Mouse (Mus musculus) liver (tissue): ENCODE data around the gene Reps1.
"Not testable (repeated sequence)": the region's sequence is repeated elsewhere in the genome, so short reads cannot be mapped to it uniquely, and the experiment has no call there.

Experiments
- DNase-seq: peaks from one replicate; pipeline ENCODE4 v3.0.0-alpha.2; 2020; ENCODE audit warnings: mixed read lengths

The Reps1 gene

DNA sequence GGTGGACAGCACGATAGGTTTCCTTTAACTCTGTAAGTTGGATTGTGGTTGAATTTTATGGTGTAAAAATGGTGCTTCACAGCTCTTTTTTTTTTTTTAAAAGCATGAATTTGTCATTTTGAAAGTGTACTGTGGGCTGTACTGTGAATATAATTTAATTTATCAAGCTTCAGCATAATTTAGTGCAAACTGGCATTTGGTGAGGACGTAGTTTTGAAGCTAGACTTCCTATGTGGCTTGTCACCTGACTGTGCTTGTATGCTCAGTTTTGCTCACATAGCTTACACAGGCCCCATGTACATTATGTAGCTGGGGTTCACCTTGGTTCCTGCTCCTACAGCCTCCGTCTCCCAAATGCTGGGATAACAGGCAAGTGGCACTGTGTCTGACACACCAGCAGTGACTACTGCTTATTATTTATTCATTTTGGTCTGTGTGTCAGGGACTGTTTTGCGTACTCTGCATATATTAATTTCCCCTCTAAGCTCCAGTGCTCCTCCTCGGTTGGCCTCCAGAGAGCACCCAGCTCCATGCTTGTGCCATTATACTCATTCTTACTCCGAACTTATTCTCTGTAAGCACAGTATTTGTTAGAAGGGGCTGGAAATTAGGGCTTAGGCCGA, 9.1 kb downstream of the Reps1 start:
- no peak for DNase-seq

DNA sequence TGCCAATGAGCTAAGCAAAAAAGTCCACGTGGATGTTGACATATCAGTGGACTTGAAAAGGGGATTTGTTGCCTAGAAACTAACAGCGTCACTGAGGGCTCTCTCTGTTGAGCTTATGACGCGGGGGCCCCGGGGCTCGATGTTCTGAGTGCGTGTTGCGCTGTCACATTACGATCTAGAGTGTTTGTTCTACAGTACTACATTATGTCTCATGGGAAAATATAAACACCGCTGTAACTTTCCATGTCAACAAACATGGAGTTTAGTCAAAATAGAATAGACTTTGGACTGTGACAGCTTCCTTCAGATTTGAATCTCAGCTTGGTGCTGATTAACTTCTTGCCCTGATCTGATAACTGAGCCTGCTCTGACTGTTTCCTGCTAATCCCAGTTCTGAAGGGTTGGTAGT, 10.4 kb downstream of the Reps1 start:
- DNase-seq: no peak

DNA sequence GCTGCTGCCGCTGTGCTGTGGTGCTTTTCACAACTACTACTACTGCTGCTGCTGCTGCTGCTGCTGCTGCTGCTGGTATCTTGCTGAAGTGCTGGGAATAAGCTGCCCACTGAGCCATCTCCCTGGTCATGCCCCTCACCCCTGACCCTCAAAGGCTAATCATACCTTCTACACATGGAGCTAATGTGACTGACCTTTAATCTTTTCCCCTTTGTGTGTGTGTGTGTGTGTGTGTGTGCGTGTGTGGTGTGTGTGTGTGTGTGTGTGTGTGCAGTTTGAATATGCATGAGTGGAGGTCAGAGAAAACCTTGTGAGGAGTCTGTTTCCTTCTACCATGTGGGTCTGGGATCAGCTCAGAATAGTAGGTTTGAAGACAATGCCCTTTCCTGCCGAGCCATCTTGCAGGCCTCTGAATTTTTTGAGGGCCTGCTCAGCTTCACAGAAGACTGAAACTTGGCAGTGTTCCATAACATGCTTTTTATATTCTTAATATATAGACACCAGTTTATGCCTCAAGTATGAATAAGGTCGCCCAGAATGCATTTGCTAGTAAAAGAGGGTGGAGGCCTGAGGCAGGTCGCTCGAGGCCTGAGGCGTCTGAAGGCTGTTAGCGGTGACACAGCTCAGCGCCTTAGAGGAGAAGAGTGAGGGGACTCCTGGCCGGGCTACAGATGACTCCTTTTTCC, 12.2 kb downstream of the Reps1 start:
- no peak for DNase-seq

DNA sequence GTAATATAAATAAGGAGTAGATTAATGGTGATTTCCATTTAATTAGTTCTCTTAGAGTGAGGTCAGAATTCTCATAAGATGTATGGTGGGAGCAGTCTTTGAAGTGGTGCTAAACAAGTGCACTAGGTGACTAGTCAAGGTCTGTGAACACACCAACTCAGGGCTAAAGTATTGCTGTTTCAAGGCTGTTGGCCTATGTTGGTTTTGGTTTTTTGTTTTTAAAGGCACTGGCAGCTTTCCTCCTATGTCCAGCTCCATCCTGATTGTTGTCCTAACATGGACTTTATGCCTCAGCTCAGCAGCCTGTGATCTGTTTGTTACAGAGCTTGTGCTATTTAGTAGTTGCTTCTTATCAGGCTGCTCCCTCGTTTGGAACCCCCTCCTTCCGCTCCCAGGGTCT, 13.2 kb downstream of the Reps1 start:
- no peak for DNase-seq

DNA sequence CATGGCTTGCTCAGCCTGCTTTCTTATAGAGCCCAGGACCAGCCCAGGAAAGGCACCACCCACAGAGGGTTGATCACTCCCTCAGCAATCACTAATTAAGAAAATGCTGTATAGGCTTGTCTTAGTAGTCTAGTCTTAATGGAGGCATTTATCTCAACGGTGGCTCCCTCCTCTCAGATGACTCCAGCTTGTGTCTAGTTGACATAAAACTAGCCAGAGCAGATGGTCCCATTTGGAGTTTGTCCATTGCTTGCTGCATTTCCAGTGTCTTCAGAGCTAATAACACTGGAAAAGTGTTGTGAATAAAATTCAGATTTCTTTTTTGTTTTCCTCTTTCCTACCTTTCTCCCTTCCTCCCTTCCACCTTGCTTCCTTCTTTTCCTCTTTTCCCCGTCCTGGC, 13.9 kb downstream of the Reps1 start:
- DNase-seq: no peak

DNA sequence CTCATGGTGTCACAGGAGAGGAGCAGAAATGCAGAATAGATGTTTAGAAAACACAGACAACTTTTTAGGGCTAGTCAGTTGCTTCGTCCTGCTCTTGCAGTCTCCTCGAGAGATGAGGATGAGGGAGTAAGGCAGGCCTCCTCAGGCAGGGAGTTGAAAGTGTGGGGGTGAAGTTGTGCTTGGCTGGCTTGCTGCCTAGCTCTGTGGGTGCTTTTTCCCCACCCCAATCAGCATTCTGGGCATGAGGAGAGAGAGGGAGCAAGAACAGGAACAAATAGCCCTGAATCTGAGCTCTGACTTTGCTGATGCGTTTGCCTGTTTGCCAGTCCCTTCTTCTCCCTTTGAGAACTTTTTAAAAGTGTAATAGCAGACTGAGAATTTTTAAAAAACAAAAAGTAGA, 14.5 kb downstream of the Reps1 start:
- no peak for DNase-seq

DNA sequence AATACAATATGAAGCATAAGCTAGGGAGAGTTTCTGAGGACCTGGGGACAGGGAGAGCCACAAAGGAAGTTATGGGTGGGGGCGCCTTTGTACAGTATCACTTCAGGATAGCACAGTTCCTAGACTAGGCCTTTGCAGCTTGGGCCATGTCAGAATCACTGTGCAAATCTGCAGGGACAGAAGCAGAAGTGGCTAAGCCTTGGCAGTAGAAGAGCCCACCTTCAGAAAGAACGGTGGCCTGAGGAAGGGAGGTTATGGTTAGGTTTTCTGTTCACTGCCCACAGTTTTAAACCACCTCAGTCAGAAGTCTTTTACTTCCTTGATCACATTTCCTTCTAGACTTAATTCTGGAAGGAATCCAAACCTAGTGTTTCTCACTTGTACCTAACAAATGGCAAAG, 15.0 kb downstream of the Reps1 start:
- no peak for DNase-seq

DNA sequence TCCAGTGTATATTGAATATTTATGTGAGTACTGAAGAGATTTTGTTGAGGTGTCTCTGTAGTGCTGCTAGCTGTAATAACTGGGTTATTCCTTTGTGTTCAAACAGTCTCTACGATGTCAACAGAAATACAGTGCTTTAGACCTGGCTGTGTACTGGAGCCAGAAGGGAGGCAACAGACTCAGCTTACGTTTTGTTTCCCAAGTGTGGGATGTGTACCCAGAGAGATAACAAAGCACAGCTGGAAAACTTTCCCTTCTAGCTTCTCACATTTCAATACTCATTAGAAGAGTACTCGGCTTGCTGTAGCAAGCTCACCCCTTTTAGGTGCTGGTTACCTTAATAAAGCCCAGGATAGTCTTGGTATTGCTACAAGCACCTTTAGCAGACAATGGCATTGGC, 17.2 kb downstream of the Reps1 start:
- DNase-seq: no peak

DNA sequence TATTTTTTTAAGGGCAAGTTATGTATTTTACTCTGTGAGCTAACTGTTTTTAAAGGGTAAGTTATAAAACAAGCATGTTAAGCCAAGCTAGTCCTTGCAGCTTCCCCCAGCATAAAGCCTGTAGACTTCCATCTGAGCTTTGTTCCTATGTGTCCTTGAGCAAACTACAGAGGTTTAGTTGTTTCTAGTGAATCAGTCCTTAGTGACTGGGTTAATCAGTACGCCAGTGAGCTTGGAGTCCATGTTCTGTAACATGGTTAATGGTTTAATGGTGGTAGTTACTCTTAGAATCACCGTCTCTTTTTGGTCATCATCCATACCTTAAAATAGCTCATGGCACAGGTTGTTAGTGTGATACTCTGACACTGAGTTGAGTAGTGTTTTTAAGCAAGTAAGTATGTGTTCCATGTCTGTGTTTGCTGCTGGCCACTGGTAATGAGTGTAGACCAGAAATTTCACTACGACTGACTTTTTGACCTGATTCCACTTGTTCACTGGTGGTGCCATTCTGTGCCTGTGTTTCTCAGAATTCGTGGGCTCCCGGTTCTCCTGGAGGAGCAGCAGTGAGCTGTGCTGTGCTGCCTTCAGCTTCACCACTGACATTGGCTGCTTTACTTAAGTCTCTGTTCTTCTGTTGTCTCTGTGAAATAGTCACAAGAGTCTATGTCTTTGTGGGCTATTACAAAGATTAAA, 18.9 kb downstream of the Reps1 start:
- no peak for DNase-seq

DNA sequence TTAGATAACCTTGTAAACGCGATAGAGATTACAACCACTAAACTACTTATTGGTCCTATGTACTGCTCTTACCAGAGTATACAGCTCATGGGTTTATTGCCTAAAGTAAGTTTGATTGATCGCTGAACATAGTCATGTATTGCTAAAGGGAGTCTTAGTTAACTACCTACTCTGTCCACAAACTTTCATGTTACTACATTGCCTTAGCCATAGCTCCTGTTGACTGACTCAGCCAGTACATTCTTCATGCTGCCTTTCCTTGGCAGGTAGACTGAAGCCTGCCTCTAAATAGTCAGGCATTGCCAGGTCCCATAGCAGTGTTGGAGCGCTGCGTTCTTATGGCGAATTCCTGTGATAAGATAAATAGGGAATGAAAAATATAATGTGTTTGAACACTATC, 20.2 kb downstream of the Reps1 start:
- DNase-seq: no peak

DNA sequence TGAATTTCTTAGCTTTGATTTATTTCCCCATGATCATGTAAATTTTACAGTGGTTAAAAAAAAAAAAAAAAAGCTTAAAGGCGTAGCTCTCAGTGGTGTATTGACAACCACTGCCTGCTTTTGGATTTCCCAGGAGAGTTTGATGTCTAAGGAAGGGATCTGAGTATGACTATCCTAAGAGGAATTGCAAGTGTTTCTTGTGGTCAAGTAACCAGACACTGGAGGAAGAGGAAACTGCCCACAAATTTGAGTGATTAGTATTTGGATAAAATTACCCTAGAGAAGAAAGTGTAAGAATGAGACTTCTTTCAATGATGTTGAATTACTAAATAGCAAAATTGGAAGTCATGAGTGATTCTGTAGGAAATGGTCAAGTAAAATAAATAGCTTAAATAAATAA, 25.9 kb downstream of the Reps1 start:
- no peak for DNase-seq

DNA sequence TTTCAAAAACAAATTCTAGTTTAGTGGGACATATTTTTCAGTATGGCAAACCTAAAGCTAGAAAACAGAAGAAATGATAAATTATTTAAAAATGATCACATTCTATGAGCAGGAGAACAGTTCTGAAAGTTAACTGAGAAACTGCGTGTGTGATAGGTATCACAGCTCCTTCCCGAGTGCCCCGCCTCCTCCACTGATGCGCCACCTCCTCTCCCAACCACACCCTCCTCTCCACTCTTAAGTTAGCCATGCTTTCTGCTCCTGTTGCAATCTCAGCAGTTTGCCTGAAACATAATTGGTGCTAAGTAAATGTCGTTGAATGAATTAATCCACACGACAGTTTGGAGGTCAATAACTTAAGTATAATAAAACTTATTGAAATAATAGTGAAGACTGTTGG, 27.1 kb downstream of the Reps1 start:
- DNase-seq: no peak

DNA sequence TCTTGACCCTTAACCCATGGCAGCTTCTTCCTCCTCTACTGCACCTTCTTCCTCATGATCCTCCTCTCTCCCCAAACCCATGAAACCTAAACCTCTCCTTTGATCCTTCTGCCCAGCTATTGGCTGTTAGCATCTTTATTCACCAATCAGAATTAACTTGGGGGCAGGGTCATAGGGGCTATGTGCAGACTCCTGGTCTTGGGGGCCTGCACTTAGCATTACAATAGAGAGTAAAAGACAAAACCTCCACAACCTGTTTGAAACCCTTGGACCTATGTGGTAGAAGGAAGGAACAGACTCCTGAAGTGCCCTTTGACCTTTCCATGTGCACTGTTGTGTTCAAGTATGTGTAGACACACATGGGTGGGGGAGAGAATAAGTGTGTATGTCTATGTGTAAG, 35.0 kb downstream of the Reps1 start:
- DNase-seq: no peak

DNA sequence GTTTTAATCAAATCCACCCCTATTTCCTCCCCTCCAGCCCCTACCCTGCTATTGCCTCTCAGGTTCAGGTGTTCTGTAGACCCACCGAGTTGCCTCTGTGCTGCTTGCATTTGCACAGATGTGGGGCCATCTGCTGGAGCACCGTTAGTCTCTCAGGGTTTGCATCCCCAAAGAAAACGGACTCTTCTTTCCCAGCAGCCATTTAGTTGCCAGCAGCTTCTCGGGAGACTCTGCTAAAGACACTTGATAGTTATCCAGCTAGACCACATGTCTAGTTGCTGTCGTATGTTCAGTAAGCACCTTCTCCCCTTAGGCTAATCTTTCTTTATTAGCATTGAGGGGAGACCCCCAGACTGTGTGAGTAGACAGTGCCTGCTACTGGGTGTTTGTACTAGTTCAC, 46.5 kb downstream of the Reps1 start:
- DNase-seq: no peak

DNA sequence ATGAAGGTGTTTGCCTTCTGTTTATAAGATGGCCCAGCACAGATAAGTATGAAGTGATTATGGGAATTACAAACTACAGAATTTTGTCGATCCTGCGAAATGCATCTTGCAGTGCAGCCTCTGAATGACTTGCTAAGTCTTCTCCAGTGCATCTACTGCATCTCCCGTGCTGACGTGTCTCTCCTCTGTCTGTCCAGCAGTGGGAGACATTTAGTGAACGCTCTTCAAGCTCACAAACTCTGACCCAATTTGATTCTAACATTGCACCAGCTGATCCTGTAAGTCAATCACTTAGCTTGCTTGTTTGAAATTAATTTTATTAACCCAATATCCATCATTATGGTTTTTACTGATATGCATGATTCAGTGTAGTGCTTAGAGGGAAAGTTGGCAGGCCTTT, 51.8 kb downstream of the Reps1 start:
- DNase-seq: no peak

DNA sequence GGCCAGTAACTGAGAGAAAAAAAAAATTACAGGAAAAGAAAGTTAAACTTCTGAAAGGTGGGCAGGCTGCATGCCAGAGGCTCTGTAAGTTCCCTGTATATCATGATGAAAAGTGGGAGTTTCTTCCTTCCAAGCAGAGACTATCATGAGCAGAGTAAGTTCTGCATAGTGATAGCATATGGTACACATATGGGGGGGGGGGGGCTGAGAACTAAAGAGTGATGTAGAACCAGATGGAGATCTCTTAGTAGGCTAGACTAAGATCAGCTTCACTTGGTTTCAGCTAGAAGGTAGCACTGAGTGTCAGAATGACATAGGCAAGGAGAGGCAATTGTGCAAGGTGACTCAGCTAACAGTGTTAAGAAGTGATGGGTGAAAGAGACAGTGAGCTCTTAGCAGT, 55.3 kb downstream of the Reps1 start:
- no peak for DNase-seq

DNA sequence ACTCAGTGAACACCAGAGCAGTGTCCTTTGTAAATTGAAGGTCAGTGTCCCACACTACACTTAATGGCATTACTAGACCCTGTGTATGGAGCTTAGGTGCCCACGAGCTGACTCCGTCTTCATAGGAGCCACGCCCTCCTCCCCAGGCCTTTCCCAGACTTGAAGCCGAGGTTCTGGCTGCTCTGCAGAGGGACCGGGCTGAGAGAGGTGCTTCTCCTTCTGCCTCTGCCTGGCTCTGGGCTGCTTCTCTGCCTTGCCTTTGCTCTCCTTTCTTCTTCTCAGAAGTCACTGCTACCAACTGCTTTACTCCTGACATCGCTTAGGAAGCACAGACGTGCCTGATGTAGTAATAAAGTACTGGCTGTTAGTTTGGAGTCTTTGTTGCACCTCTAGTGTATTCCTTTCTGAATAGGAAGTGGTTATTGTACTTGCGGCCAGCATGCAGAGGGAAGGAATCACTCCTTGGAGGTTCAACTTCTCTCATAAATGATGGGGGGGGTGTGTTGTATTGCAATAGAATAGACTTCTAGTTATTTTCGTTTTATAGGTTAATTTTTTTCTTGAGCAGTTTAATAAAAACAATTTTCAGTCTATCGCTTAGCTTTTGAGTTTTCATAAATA, 57.9 kb downstream of the Reps1 start:
- no peak for DNase-seq

DNA sequence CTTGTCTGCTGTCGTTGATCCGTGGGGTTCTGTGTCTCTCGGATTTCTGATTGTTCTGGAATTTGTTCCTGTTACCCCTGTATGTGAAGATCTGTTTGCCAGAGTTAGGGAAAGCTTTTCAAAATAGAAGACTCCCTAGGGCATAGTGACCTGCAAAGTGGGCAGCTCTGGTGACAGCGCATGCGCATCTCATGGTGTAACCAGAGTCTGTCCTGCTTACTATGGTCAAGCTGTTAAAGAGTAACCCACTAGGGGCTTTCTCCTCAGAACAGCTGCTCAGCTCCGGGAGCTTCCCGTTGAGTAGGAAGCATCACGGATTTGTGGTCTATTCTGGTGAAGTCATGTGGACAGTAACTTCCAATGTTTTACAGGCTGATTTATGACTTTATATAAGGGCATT, 62.7 kb downstream of the Reps1 start:
- no peak for DNase-seq

DNA sequence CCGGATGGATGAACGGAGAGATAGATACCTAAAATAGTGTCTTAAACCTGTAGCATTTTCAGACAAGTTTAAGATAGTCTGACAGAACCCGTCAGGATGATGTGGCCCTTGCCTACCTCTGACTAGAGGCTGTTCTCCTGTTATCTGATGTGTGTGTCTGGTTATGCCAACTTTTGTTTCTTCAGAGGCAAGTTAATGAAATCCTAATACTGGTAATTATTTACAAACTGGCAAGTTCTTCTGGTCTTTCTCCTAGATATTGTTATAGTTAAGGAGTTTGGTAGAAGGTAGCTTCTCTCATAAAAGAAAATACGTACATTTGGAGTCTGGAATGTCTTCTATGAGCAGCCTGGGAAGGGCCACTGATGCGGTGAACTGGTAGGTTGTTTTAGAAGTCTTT, 74.6 kb downstream of the Reps1 start:
- DNase-seq: no peak

DNA sequence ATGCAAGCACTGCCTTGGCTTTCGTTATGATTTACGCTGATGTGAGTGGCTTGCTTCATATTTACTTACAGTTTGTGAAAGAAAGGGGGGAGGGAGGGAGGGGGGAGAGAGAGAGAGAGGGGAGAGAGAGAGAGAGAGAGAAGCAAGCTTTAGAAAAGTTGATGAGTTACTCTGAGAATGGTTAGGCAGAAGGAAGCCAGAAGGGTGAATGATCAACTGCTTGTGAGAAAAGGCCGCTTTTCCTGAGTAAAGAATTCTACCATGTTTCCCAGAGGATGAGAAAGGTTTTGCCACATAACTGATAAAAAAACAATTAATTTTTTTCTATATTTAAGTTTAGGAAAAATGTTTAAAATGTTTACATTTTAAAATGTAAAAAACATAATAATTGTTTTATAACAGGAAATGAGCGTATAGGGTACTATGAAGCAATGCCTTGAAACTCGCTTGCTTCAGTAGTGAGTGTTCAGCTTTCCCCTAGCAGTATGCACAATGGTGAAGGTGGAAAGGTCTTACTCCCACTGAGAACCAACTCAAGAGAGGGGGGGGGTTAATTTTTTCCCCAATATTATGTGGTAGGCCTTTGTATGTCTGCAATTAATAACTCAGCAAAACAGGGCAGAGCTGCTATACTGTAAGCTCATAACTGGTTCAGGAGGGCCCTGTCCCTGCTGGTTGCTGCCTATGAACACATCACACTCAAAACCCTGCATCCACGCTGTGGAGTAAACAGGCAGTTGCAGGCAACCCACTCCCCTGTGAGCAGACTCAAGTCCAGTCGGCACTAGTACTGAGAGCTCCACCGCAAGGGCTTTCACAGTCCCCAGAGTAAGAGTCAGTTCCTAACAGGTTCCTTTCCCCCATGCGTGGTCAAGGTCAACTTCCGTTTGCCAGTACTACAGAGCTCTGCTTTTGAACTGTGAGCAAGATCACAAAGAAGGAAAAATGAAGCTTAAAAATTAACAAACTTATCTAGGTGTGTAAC, 76.3 kb downstream of the Reps1 start:
- no peak for DNase-seq

DNA sequence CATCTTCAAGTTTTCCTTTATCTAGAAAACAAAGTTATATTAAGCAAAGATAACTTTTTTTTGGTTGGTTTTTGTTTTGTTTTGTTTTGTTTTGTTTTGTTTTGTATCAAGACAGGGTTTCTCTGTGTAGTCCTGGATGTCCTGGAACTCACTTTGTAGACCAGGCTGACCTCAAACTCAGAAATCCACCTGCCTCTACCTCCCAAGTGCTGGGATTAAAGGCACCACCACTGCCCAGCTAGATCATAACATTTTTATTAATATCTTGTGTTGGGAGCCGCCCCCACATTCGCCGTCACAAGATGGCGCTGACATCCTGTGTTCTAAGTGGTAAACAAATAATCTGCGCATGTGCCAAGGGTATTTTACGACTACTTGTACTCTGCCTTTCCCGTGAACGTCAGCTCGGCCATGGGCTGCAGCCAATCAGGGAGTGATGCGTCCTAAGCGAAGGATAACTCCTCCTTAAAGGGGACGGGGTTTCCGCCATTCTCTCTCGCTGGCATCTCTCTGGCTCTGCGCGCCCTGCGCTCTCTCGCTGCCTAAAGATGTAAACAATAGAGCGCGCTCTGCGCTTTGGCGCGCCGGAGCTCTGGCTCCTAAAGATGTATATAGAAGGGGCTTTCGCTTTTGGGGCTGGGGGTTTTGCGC, 83.3 kb downstream of the Reps1 start:
- DNase-seq: not testable (repeated sequence)

DNA sequence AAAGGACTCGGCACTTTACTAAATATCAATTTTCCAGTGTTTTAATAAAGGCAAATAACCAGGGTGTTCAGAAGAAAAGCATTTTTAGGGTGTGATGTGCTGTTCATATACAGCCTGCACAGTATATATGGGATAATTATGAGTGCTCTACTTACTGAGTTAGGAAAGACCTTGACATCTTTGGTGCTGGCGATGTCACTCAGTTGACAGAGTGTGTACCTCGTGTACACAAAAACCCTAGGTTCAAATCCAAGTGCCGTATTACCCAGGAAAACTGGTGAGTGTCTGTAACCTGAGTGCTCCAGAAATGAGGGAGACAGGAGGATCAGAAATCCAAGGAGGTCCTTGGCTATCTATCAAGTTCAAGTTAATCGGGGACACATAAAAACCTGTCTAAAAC, 84.0 kb downstream of the Reps1 start:
- DNase-seq: no peak
